Mouse (Mus musculus): ENCODE measurements around the gene Olfr993. TPM values are rescaled to one million over a fixed set of nuclear protein-coding genes. Genes with fewer than 3 reads are reported as not detected.

Gene Olfr993
- not detected for polyA plus RNA-seq (2017; shearing (Covaris generic))

DNA sequence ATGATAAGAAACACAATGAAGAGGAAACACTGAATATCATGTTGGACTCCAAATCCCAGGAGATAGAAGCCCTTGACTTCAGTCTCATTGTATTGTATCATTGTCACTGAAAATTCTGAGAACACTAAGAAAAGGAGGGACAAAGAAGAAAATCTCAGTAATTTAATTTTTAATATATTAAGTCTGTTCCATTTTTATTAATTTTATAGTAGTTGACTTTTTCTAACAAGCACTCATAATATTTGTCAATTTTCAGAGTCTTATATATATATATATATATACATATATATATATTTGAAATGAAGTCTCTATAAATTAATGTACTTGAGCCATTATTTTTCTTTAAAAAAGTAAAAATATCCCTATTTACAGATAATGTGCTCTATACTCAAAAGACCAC lies at the start of gene Olfr993:
Olfr993 (minus strand) TSS at position 101 of the 400 bp plus-strand sequence.

DNA sequence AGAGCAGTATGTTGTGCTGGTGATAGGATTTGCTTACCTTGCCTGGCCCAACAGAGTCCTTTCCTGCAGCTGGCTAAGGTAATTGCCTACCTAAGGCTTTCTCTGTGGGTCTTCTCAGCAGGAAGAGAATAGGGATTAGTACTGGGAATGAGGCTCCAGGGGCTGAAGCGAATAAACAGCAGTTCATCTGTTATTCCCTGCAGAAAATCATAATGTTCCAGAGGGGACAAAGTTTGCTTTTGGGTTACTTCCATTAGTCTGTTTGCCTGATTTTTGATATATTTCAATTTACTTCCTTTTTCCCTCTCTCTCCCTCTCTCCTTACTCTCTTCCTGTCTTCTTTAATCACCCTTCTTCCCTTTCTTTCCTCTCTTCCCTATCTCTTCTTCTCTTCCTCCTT lies 28.9 kb upstream of the Olfr993 start, which contains the start of gene Olfr995:
Olfr995 (minus strand) TSS at position 101 of the 400 bp plus-strand sequence.

GRCm38 (mm10) chr2:85436351-85436750 lies 21.7 kb upstream of the Olfr993 start, which contains the start of gene Olfr994:
Olfr994 (minus strand) TSS chr2:85436451.

GRCm38 (mm10) chr2:85409369-85409768 lies 5.3 kb downstream of the Olfr993 start, which contains the start of gene Olfr992:
Olfr992 (minus strand) TSS chr2:85409469.

Other genes with a start within 250 kb of the Olfr993 start
- gene Lrrc55, start 217.7 kb downstream of the Olfr993 start, polyA plus RNA-seq (2017; shearing (Covaris generic)), result not detected
- not detected for gene Olfr987, start 75.6 kb downstream of the Olfr993 start, polyA plus RNA-seq (2017; shearing (Covaris generic))
- gene Olfr988, start 51.6 kb downstream of the Olfr993 start, polyA plus RNA-seq (2017; shearing (Covaris generic)), result not detected
- not detected for gene Olfr992, start 5.4 kb downstream of the Olfr993 start, polyA plus RNA-seq (2017; shearing (Covaris generic))
- not detected for gene Olfr994, start 21.6 kb upstream of the Olfr993 start, polyA plus RNA-seq (2017; shearing (Covaris generic))
- gene Olfr995, start 28.8 kb upstream of the Olfr993 start, polyA plus RNA-seq (2017; shearing (Covaris generic)), result 0.29 TPM
- not detected for gene 4833423E24Rik, start 104.1 kb upstream of the Olfr993 start, polyA plus RNA-seq (2017; shearing (Covaris generic))
- not detected for gene Olfr996, start 164.3 kb upstream of the Olfr993 start, polyA plus RNA-seq (2017; shearing (Covaris generic))
- not detected for gene Olfr998, start 174.1 kb upstream of the Olfr993 start, polyA plus RNA-seq (2017; shearing (Covaris generic))
- gene Olfr1000, start 197.0 kb upstream of the Olfr993 start, polyA plus RNA-seq (2017; shearing (Covaris generic)), result 0.27 TPM
- gene Olfr1002, start 235.8 kb upstream of the Olfr993 start, polyA plus RNA-seq (2017; shearing (Covaris generic)), result not detected
- not detected for gene Olfr154, start 249.6 kb upstream of the Olfr993 start, polyA plus RNA-seq (2017; shearing (Covaris generic))